Mouse (Mus musculus) layer of hippocampus, adult 18-20 months (tissue): Measurements from ENCODE around the gene Top3a. TPM values are rescaled to one million over a fixed set of nuclear protein-coding genes. Genes with fewer than 3 reads are reported as not detected.
A peak's percentile ranks its signal among the peaks of the same experiment; 100 is the strongest.
"Not testable (repeated sequence)": the region's sequence is repeated elsewhere in the genome, so short reads cannot be mapped to it uniquely, and the experiment has no call there.

Experiments
- DNase-seq, 2 experiments: peaks; one replicate each; pipeline ENCODE4 v3.0.0; 2022; ENCODE audit warnings: low spot score in 2 of 2
- long read RNA-seq: library from polyadenylated mRNA; stranded (forward); transcript quantifications from one replicate; pipeline ENCODE4 v2.0.0, GENCODE M21; 2021
- total RNA-seq, 2 experiments: library from RNA; stranded (reverse); gene quantifications; 2 replicates each; pipeline ENCODE4 v1.2.3; 2021

The Top3a gene
- 1 to 10 TPM; 5.7 to 6.0 TPM for total RNA-seq
- long read RNA-seq, partial matches to known transcripts: 0 of 4 reads
- long read RNA-seq, other reads (novel, unspliced or antisense): 3 of 4 reads

DNA sequence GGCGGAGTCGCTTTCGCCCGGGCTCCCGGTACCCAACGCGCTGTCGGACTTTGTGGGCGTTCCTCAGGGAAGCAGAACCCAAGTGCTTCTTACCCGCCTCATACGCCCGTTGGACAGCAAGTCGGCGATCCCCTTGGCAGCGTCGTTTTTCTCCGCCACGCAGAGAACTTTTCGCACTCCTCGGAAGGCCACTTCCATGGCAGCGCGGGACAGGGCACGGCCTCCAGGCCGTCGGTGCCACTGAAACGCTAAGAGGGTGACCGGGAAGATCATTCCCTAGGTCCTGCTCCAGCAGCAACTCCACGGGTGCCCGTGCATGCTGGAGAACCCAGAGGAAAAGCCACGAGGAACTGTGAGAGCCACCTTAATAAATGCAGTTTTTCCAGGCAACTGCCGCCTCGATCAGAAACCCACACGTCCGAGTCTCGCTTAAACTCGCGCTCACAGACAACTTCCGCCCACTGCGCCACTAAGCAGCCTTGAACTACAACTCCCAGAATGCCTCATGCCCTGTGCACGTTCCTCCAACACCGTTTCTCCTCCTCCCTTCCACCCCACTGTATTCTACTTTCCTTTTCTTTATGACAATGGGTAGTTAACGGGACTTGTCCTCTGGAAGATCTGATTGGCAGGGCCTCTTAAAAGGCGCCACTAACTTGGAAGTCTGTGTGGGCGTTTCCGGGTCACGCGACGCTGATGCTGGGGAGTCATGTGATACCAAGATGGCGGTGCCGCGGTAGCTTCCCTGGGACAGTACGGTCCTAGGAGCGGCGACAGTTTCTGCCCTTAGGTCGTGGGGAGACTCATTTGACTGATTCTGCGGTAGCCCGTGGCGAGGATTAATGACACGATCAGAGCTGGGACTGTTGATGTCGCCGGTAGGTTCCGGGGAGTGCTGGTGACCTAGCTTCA, at the start of gene Top3a, which contains the start of gene Smcr8:
TSS of gene Top3a (minus strand) at position 537 of the 912 bp plus-strand sequence.
TSS of gene Smcr8 (plus strand) at position 696 of the 912 bp plus-strand sequence.
- DNase-seq: peak; percentile 85 to 91

DNA sequence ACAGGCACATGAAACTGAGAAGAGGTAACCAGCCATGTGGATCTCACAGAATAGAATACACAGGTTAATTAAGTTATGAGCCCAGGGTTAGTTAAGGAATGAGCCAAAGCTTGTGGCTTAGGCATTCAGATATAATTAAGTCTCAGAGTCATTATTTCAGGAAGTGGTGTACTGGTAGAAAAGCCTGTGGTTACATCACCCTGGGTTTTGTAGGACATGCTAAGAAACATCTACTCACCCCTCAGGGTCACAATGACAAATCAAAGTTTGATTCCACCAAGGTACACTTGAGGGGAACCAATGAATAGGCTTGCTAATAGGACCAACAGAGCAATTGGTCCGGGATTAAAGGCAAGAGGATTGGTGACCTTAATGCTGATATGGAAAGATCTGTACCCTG, 49.5 kb upstream of the Top3a start:
- DNase-seq: no peak

DNA sequence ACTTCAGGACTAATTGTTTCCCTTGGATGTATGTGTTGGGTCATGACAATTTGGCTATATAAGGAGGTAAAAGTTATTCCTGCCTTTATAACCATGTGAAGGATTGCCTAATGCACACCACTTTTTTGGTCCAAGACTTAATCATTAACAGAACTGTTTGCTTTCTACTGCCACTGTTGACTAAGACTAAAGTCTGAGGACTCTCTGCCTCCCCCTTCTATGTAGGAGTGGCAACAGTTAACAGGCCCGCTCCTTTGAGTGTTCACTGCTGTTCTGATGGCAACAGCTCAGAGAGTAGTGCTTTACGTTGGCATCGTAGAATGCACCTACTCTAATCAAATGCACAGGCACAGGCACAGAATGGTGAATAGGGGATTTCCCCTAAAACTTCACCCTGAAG, 48.0 kb upstream of the Top3a start:
- no peak for DNase-seq

DNA sequence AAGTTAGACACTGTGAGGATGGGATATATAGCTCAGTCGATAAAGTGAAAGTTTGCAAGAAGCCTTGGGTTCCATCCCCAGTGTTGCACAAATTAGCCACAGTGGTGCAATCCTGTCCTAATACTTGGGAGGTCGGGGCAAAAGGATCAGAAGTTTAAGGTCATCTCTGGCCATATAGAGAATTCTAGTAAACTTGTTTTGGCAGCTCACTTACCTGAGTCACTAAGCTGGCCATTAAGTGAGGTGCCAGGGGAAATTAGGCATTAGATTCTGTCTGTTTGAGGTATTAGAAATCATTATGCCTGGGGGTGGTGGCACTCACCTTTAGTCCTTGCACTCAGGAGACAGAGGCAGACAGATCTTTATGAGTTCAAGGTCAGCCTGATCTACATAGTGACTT, 46.6 kb upstream of the Top3a start:
- no peak for DNase-seq

DNA sequence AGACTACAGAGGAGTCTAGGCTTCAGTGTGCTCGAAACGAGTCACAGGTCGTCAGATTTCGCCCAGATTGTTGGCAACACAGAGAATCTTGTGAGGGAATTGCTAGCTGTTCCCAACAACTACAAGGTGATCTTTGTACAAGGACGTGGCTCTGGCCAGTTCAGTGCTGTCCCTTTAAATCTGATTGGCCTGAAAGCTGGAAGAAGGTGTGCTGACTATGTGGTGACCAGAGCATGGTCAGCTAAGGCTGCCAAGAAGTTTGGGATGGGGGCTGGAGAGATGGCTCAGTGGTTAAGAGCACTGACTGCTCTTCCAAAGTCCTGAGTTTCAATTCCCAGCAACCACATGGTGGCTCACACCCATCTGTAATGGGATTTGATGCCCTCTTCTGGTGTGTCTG, 39.2 kb upstream of the Top3a start:
- DNase-seq: no peak

DNA sequence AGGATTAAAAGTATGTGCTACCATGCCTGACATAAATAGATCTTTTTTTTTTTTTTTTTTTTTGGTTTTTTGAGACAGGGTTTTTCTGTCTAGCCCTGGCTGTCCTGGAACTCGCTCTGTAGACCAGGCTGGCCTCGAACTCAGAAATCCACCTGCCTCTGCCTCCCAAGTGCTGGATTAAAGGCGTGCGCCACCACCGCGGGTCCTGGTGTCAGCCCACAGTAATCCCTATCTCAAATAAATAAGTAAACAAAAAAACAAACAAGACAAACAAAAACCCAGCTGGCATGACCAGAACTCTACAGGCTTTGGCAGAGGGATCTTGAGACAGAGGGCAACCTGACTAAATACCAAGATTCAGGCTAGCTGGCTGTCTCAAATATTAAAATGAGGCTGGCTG, 34.5 kb upstream of the Top3a start, which contains the start of gene Shmt1:
TSS of gene Shmt1 (minus strand) at position 101 of the 400 bp plus-strand sequence.
- not testable (repeated sequence) for DNase-seq

DNA sequence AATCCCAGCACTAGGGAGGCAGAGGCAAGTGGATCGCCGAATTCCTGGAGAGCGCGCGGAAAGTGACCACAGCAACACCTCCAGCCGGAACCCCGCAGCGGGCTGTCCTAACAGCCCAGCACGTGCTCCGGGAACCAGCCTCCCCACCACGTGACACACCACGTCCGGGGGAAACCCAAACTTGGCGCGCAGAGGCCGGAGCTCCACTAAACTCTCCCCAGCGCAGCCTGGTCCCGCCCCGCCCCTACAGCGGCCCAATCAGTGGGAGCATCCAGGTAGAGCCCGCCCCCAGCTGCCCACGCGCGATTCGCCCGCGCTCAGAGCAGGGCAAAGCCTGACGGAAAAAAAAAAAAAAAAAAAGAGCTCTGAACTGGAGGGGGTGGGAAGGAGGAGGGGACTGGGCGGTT, 33.9 kb upstream of the Top3a start:
- peak; percentile 88 to 93 for DNase-seq

DNA sequence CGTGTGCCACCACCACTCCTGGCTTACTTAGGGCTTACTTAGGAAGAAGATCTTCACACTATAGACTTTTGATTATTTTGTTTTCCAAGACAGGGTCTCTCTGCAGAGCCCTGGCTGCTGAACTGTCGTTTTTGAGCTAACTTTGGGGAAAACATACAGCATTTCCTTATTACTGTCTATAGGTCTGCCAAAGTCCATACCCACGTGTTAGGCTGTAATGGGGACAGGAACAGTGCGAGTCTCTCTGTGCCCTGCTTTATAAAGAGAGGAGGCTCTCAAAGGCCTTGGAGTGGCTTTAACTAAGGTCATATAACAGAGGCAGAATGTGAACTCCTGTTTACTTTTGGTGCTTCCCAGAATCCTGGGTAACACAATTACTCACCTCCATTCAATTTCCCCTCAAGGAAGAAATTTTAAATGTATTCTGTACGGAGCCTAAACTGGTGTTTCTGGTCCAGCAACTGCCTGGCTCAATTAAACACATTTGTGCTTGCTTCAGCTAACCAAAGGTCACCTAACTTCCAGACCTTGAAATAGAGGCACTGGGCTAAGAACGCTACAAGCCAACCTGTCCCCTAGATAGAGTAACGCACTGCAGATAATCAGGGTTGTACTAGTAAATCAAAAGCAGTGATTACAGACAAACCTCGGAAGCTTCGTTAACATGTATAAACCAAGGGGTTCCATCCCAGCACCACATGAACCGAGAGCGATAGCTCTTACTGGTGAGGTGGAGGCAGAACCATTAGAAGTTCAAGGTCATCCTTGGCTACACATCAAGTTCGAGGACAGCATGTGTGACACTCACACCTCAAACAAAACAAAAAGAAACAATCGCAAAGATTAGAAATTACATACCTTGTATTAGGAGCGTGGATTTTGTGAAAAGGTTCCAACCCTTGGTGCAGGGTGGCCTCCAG, 33.1 kb upstream of the Top3a start:
- DNase-seq: no peak

DNA sequence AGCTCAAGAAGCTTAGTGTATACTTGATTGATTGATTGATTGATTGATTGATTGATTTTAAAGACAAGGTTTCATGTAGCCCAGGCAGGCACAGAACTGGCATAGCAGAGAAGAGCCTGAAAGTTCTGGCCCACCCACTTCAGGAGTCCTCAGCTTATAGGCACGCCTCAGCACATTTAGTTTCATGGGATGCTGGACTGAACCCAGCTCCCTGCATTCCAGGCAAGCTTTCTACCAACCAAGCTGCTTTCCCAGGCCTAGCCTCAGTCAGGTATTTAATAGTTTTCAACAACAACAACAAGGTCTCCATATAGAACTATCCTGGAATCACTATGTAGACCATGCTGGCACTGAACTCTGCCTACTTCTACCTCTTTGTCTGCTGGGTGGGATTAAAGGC, 32.4 kb upstream of the Top3a start:
- no peak for DNase-seq

DNA sequence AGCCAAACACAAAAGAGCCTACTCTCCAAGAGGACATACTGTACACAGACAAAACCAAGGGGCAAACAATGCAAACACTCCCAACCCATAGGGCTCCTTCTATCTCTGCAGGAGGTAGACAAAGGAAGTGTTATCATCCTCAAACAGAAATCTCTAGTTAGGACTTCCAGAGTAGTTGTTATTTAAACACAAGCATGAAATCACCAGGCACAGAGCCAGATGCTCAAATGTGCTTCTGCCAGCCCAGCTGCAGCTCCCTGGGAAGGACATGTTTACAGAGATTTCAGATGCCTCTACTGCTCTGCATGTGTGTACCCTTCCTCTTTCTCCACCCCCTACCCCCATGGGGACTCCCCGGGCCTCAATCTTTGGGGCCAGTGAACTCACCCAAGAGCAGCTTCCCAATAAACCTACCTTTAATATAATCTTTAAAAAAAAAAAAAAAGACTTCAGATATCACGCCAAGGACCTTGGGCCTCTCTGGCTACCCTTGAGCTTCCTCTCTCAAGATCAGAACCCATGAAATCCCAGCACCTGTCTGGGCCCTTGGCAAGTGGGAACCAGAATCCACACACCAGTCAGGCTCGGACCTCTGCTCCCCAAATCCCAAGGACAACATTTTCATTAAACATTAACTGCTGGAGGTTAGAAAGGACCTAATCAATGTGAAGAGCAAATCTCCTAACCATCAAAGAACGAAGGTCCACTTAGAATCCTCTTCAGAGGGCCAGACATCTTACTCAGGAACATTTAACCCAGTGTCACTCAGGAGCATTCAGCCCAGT, 31.3 kb upstream of the Top3a start:
- DNase-seq: peak in 1 of 2 experiments; percentile 76

DNA sequence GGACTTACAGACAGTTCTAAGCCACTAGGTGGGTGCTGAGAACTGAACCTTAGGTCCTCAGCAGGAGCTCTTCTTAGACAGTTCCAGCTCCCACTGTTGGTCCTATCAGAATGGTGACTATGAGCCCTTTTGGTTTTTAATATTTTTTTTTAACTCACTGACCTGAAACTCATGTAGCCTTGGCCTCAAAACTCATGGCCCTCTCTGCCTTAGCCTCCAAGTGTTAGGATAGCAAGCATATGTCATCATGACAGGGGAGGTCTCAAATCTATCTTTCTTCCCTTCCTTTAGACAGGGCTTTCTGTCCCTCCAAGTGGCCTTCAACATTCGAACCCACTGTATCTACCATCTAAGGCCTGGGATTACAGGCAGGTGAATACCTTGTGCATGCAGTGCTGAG, 23.7 kb upstream of the Top3a start:
- no peak for DNase-seq

DNA sequence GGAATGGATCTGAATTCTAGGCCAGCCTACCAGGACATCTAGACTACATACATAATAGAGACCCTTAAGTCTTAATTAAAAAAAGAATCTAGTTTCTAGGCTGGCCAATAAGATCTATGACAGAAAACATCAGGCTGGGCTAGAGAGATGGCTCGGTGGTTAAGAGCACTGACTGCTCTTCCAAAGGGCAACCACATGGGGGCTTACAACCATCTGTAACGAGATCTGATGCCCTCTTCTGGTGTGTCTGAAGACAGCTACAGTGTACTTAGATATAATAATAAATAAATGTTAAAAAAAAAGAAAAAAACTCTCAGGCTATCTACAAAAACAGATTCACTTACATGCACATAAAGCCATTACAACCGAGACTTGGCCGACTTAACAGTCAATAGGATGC, 22.8 kb upstream of the Top3a start:
- no peak for DNase-seq

DNA sequence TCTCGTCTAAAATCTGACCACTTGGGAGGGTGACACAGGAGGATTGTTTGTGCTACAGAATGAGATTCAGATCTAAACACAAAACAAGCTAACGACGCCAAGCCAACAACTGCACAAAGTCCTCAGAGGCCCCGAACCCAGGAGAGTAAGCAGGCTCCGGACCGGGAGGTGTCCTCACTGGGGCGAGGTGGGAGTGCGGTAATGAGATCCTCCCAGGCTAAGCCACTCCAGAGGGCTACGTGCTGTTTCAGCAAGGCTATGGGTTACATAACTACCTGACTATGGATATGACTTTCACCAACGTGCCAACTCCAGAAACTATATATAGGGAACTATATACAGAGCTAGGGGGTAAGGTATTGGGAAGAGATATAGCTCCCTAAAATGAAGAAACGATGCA, 19.2 kb upstream of the Top3a start:
- DNase-seq: no peak

DNA sequence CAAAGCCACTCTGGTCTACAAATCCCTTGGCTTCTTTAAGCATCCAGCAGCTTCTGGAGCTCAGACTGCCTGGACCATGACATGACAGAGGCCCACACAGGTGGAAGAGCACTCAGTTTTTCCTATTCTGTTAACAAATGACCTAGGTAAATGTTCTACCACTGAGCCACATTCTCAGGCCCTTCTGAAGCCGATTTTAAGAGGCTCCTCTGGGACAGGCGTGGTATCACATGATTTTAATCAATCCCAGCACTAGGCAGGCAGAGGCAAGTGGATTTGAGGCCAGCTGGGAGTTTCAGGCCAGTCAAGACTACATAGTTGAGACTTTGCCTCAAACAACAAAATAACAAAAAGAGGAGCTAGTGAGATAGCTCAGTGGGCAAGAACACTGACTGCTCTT, 13.3 kb upstream of the Top3a start:
- DNase-seq: no peak

DNA sequence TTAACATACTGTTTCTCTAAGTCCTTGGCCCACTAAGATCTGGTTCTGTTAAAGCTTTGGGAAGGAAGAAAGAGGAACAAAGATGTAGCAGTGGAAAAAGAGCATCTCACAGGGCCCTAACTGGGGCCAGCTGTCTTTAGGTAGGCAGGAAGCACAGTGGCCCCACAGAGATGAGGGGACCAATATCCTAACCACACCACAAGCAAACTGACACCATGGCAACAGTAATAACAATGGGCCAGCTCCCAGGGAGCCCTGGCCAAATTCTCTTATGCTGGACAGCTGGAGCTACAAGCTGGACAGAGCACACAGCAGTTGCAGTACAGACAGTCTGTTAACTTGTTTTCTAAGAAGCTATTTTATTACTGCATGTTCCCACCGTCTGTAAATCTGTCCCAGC, 10.4 kb upstream of the Top3a start:
- peak; percentile 14 to 47 for DNase-seq

DNA sequence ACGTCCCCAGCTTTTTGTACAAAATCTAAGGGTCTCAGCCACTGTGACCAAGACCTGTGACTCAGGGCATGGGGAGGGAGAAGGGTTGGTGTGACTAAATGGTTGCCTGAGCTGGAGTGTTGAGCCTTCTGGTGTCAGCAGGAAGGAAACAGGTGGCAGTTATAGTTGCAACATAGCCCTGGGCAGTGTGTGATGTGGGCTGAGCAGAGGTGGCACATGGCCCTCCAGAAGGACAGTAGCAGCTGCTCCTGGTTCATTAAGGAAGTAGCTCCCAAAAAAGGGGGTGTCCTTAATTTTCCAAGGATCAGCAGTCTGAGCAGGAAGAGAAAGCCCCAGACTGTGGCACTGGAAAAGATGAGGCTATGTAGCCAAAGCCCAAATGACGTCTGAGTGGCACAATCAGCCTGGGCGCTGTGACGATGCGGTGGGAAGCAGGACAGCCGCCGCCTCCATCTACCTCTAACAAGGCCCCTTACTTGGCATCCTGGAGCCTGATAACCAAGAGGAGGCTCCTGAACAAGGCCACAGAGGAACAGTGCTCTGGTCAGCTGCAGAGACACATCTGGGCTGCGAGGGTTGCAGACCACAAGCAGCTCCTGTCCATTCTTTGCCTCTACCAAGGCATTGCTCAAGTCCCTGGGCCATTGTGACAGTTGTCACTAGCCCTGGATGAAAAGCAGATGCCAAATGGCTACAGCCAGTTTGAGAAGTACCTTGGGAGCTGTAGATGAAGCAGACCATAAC, 7.2 kb upstream of the Top3a start:
- no peak for DNase-seq

DNA sequence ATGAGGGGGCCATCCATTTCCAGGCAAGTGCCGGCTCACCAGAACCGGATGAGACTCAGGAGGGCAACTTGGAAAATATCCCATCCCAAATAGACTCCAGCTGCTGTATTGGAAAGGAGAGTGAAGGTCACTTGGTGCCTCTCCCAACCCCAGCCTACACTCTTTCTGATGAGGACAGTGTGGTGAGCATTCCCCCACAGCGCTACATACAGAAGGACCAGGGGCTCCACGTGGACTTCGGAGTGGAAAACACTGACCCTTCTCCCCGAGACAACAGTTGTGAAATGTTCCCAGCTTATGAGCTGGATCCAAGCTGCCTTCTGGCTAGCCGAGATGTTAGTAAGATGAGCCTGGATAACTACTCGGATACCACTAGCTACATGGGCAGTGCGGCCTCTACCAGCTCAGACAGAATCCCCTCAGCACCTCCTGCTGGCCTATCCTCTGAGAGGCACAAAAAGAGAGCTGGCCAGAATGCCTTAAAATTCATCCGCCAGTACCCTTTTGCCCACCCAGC, 2.6 kb upstream of the Top3a start:
- DNase-seq: no peak

DNA sequence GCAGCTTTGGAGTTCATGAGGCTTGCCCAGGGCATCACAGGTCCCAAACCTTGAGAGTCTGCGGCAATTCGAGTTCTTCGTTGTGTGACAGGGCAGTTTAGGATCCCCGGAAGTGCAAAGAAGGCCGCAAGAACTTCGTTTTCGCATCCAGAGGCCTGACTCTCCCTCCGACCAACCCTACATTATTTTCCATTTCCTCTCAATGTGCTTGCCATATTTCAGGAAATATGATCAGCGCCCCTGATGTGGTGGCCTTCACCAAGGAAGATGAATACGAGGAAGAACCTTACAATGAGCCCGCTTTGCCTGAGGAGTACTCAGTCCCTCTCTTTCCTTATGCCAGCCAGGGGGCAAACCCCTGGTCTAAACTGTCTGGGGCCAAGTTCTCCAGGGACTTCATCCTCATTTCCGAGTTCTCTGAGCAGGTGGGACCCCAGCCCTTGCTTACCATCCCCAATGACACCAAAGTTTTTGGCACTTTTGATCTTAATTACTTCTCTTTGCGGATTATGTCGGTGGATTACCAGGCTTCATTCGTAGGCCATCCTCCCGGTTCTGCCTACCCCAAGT, 721 bp upstream of the Top3a start:
- DNase-seq: no peak

DNA sequence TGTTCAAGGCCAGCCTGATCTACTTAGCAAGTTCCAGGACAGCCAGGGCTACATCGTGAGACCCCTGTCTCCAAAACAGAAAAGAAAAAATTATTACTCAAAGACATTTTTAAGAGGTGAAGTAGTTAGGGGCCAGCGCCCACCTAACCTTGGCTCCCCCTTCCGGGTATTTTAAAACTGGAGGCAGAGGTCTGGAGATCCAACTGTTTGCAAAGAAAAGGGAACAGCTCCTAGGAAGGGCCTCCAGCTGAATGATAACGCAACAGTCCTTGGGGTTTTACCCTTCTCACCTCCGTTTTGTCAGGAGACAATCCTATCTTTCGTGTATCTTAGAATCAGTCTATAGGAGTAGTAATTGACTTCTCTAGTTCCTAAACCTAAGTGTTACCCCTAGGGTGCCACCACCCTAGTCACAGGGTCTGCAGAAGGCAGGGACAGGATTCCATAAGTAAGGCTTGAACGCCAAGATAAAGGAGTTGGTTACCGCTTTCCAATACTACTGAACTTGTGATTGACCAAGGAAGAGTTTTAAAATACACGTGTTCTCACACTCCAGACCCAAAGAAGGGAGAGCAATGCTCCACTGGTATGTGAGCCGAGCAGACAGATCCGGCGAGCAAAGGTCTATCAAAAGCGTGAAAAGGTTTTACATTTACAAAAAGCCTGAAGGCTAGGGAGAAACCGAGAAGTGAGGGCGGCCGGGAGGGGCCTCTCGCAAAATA, 897 bp downstream of the Top3a start:
- DNase-seq: no peak
